Mouse (Mus musculus) heart, postnatal 0 days (tissue): Measurements from ENCODE around the gene Ccr4. TPM values are rescaled to one million over a fixed set of nuclear protein-coding genes. Genes with fewer than 3 reads are reported as not detected.

Source experiments
- ATAC-seq: fragments of 200-750 bp; cut with Nextera tagmentation; 2 replicates; pipeline ENCODE4 v1.8.0; 2017; ENCODE audit warnings: low read depth, moderate number of reproducible peaks, moderate library complexity; ENCODE audit not compliant: insufficient read depth
- DNase-seq: peaks from one replicate; pipeline ENCODE4 v3.0.0-alpha.2; 2016; ENCODE audit warnings: low spot score
- H3K27ac ChIP-seq: fragments of 300-500 bp; sonication (generic); 2 replicates; pipeline ENCODE4 v1.5.1; 2014; ENCODE audit warnings: low read depth, mild to moderate bottlenecking
- H3K27me3 ChIP-seq: fragments of 300-500 bp; sonication (generic); 2 replicates; pipeline ENCODE4 v1.6.1; 2014; ENCODE audit warnings: low read length, mixed read lengths; ENCODE audit not compliant: control insufficient read depth, insufficient read depth
- H3K36me3 ChIP-seq: fragments of 300-500 bp; sonication (generic); replicated peaks from 2 replicates; pipeline ENCODE4 v1.6.1; 2014; ENCODE audit warnings: low read length, mixed read lengths; ENCODE audit not compliant: control insufficient read depth, insufficient read depth
- H3K4me1 ChIP-seq: fragments of 300-500 bp; sonication (generic); 2 replicates; pipeline ENCODE4 v1.6.1; 2014; ENCODE audit warnings: antibody characterized with exemption; ENCODE audit not compliant: control insufficient read depth, insufficient read depth
- H3K4me2 ChIP-seq: fragments of 300-500 bp; sonication (generic); 2 replicates; pipeline ENCODE4 v1.6.1; 2014; ENCODE audit warnings: low read depth, mild to moderate bottlenecking, low read length, moderate library complexity
- H3K4me3 ChIP-seq: fragments of 300-500 bp; sonication (generic); 2 replicates; pipeline ENCODE4 v1.5.1; 2014; ENCODE audit warnings: low read depth, low read length
- H3K9ac ChIP-seq: fragments of 300-500 bp; sonication (generic); replicated peaks from 2 replicates; pipeline ENCODE4 v1.6.1; 2014; ENCODE audit warnings: low read depth, low read length, mixed read lengths
- H3K9me3 ChIP-seq: fragments of 300-500 bp; sonication (generic); replicated peaks from 2 replicates; pipeline ENCODE4 v1.6.1; 2016; ENCODE audit warnings: low read length; ENCODE audit not compliant: control insufficient read depth
- CTCF ChIP-seq: IDR thresholded peaks from 2 replicates; pipeline ENCODE4 v1.5.1; 2016; ENCODE audit warnings: antibody characterized with exemption, control low read depth, low read depth
- EP300 ChIP-seq: IDR thresholded peaks from 2 replicates; pipeline ENCODE4 v1.6.1; 2016; ENCODE audit warnings: antibody characterized with exemption, low read depth
- WGBS: fragments of 180-500 bp; shearing (Covaris S2); extraction: QIAGEN DNeasy Blood & Tissue Kit; methylation state at CpG from one replicate; pipeline ENCODE4 v1.1.7; 2014; 5-methylcytosine and 5-hydroxymethylcytosine counted together
- polyA plus RNA-seq: library from polyadenylated mRNA; unstranded; fragments of >200 nt; fragmentation: Nextera tagmentation; extraction: Ambion mirVana; gene quantifications from 2 replicates; pipeline ENCODE4 v1.2.1, GENCODE M21; 2015
- total RNA-seq: library from RNA; depleted of rRNA; stranded (reverse); fragments of >200 nt; gene quantifications from 2 replicates; pipeline ENCODE4 v1.2.3, GENCODE M21; 2014; ENCODE audit warnings: low replicate concordance

Ccr4 gene
- total and polyA plus RNA-seq, 2 experiments from 2014 or later, result not detected

DNA sequence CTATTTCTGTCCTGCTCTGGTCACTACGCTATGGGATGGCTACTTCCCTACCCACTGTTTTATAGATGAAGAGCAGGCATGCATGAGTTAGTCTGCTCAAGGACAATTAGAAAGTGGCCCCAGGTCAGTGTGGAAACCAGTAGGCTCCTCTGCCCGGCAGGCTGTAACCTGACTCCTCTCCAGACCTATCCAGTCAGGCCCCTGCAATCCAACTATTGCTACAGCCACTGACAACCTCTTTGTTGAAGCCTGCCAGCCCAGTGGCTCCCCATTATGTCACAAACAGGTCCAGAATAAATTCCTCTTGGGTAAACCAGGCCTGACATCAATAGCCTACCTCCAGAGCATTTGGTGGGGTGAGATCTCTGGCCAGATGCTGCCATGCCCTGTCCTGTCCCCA, 31.9 kb upstream of the Ccr4 start:
- Histone ChIP-seq H3K36me3 (no peaks in the 10 kb centered on the region), H3K27me3 (no peaks in the 10 kb centered on the region), H3K27ac (no peak overlapping the region), H3K9ac (no peak overlapping the region), H3K4me2 (no peak overlapping the region), H3K9me3 (no peaks in the 10 kb centered on the region), H3K4me3 (no peak overlapping the region), H3K4me1 (0 out of 2 replicates have a peak, but pooled peaks cover 3% of the 10 kb centered on the region)
- ATAC-seq (no peak), DNase-seq (no peak)
- no peak for TF ChIP-seq EP300
- no peak for TF ChIP-seq CTCF
- WGBS, result 36% methylated on average over 2 of the region's 2 CpGs

DNA sequence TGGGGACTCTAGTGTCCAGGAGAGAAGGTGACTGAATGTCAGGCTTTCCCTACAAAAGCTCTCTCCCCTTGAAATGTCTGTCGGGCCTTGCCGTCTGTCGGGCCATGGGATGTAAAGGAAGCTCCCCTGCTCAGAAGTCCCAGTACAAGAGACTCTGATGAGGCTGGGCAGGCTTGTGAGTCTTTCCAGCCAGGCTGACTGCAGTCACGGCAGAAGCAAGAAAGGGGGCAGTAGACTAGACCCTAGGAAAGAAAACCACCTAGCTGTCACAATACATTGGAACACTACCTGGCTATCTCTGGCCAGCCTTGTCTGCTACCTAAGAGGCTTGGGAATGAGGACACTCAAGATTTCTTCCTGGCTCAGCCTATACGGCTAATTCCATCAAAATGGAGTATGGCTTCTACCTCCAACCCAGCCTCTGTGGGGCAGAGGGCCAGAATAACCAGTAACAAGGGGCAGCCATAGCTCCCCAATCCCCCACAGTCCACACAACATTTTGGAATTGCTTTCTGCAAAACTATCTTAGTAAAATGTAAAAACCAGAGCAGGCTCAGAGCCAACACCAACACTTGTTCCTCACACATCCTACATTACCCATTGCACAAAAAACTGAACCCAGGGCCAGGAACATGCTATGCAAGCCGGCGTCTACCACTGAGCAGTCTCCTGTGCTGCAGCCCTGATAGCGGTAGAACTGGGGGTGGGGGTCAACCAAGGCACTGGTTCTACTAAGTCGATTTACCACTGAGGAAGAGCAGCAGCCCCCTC, 30.2 kb upstream of the Ccr4 start:
- no peaks in the 10 kb centered on the region for H3K36me3 ChIP-seq
- no peak for ATAC-seq
- no peaks in the 10 kb centered on the region for H3K9me3 ChIP-seq
- no peak for TF ChIP-seq EP300
- TF ChIP-seq CTCF, result no peak
- no peak overlapping the region for H3K9ac ChIP-seq
- H3K27me3 ChIP-seq, result no peaks in the 10 kb centered on the region
- WGBS, result 86% methylated on average over 9 of the region's 9 CpGs
- no peak overlapping the region for H3K27ac ChIP-seq
- no peak overlapping the region for H3K4me2 ChIP-seq
- H3K4me1 ChIP-seq, result 0 out of 2 replicates have a peak, but pooled peaks cover 3% of the 10 kb centered on the region
- DNase-seq, result no peak
- H3K4me3 ChIP-seq, result no peak overlapping the region

DNA sequence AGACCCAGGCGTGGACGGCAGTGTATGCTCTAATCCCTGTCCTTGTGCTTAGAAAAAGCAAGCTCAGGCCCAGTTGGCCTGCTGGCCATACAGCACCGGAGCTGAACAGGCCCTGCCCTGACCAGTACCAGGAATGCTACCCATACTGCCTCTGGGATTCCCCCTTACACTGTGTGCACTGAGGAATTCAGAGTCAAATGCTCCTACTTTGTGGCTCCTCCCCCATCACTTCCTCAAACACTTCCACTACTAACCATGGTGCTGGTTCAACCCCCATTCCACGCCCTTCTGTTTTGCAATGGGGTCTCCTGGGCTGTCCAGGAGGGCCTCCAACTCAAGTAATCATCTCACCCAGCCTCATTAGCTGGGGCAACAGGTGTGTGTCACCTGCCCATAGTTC, 29.1 kb upstream of the Ccr4 start:
- no peak overlapping the region for H3K9ac ChIP-seq
- no peaks in the 10 kb centered on the region for H3K27me3 ChIP-seq
- DNase-seq (no peak), ATAC-seq (no peak)
- TF ChIP-seq CTCF (no peak), EP300 (no peak)
- H3K4me1 ChIP-seq, result 0 out of 2 replicates have a peak, but pooled peaks cover 3% of the 10 kb centered on the region
- 73% methylated on average over 4 of the region's 4 CpGs for WGBS
- no peaks in the 10 kb centered on the region for H3K9me3 ChIP-seq
- no peak overlapping the region for H3K4me2 ChIP-seq
- no peak overlapping the region for H3K4me3 ChIP-seq
- H3K36me3 ChIP-seq, result no peaks in the 10 kb centered on the region
- no peak overlapping the region for H3K27ac ChIP-seq

DNA sequence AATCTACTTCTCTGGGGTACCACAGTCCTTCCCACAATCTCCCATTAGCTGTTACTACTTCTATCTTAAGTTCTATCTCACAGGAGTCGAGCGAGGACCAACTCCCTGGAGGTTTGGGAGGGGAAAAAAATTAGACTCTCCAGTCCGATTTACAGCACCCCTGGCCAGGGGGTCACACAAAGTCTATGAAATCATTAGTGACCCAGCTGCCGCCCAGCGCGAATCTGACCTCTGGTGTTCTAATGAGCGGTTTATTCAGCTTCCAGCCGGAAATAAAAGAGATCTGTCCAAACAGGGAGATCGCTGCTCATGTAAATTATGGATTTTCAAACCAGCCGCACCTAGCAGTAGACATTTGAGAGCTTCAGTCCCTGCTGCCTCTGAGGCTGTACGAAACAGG, 26.6 kb upstream of the Ccr4 start:
- no peaks in the 10 kb centered on the region for H3K27me3 ChIP-seq
- H3K4me1 ChIP-seq, result 0 out of 2 replicates have a peak, but pooled peaks cover 5% of the 10 kb centered on the region
- no peaks in the 10 kb centered on the region for H3K36me3 ChIP-seq
- no peaks in the 10 kb centered on the region for H3K9me3 ChIP-seq
- 69% methylated on average over 11 of the region's 11 CpGs for WGBS
- H3K4me2 ChIP-seq, result no peak overlapping the region
- no peak overlapping the region for H3K9ac ChIP-seq
- H3K4me3 ChIP-seq, result no peak overlapping the region
- TF ChIP-seq CTCF (no peak), EP300 (no peak)
- DNase-seq (no peak), ATAC-seq (no peak)
- no peak overlapping the region for H3K27ac ChIP-seq

DNA sequence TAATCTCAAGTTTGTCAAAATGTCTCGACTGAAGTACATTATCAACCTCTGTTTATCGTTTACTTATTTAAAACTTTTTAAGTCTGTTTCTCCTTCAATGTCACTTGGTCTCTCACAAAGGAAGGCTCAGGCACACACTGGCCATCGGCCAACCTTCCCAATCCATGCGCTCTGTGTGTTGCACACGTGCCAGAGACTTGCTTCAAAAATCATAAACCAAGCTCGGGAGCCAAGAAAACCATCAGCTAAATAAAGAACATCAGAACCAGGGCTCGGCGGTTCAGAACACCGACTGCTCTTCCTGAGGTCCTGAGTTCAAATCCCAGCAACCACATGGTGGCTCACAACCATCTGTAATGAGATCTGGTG, 23.9 kb upstream of the Ccr4 start:
- H3K4me2 ChIP-seq, result no peak overlapping the region
- no peak for DNase-seq

More for the DNA sequence above, 23.9 kb upstream of the Ccr4 start:
- Histone ChIP-seq H3K36me3 (no peaks in the 10 kb centered on the region), H3K27me3 (no peaks in the 10 kb centered on the region), H3K4me3 (no peak overlapping the region), H3K9ac (no peak overlapping the region), H3K4me1 (0 out of 2 replicates have a peak, but pooled peaks cover 5% of the 10 kb centered on the region), H3K9me3 (no peaks in the 10 kb centered on the region), H3K27ac (no peak overlapping the region)
- WGBS, result 17% methylated on average over 9 of the region's 9 CpGs
- TF ChIP-seq EP300 (no peak), CTCF (no peak)
- no peak for ATAC-seq
